Mouse (Mus musculus) MN1 (cell line): ENCODE measurements around the gene Syk.

Source experiments
- DNase-seq: peaks from one replicate; pipeline ENCODE4 v3.0.0-alpha.2; 2016; ENCODE audit warnings: low spot score

Gene Syk

GRCm38 (mm10) chr13:52651383-52652252 lies 68.6 kb downstream of the Syk start:
- DNase-seq, result peak; percentile 83

GRCm38 (mm10) chr13:52652253-52652628 lies 69.3 kb downstream of the Syk start:
- DNase-seq, result no peak

- no peak for DNase-seq
Observed at GRCm38 (mm10) chr13:52654081-52654829, 71.3 kb downstream of the Syk start.

- DNase-seq, result no peak
Observed at GRCm38 (mm10) chr13:52654830-52655308, 71.9 kb downstream of the Syk start.

- DNase-seq, result no peak
Observed at GRCm38 (mm10) chr13:52657966-52658365, 75.0 kb downstream of the Syk start.

GRCm38 (mm10) chr13:52658477-52658876 lies 75.5 kb downstream of the Syk start:
- peak; percentile 62 for DNase-seq

- DNase-seq, result no peak
Observed at GRCm38 (mm10) chr13:52659171-52659665, 76.2 kb downstream of the Syk start.

GRCm38 (mm10) chr13:52669889-52670288 lies 86.9 kb downstream of the Syk start:
- no peak for DNase-seq

GRCm38 (mm10) chr13:52673272-52673671 lies 90.3 kb downstream of the Syk start:
- DNase-seq, result peak; percentile 37

GRCm38 (mm10) chr13:52673856-52674255 lies 90.9 kb downstream of the Syk start:
- DNase-seq, result no peak

GRCm38 (mm10) chr13:52674839-52675238 lies 91.9 kb downstream of the Syk start:
- DNase-seq, result no peak

- no peak for DNase-seq
Observed at GRCm38 (mm10) chr13:52675526-52676294, 92.7 kb downstream of the Syk start.

- DNase-seq, result no peak
Observed at GRCm38 (mm10) chr13:52676671-52677445, 93.9 kb downstream of the Syk start.

- peak; percentile 91 for DNase-seq
Observed at GRCm38 (mm10) chr13:52679906-52680305, 96.9 kb downstream of the Syk start.

GRCm38 (mm10) chr13:52682107-52682506 lies 99.1 kb downstream of the Syk start:
- DNase-seq, result no peak

- DNase-seq, result no peak
Observed at GRCm38 (mm10) chr13:52690425-52690824, 107.5 kb downstream of the Syk start.

- no peak for DNase-seq
Observed at GRCm38 (mm10) chr13:52692311-52692710, 109.3 kb downstream of the Syk start.

- DNase-seq, result no peak
Observed at GRCm38 (mm10) chr13:52694857-52695256, 111.9 kb downstream of the Syk start.
